Mouse (Mus musculus) left cerebral cortex, postnatal 14 days (tissue): ENCODE measurements at regions not wholly inside any gene's neighbourhood (a gene's known extent, or its start where the extent isn't known, plus 50 kb on each side); places are given as distances from the start of the nearest gene placed in this dataset.

Source experiments
- DNase-seq, 2 experiments: peaks; one replicate each; pipeline ENCODE4 v3.0.0; 2021 to 2022; ENCODE audit warnings: low spot score in 2 of 2, mixed read lengths in 1 of 2
- intact Hi-C: fragments of 180-260 bp; cut with DNase I; formaldehyde crosslinking; loops from one replicate; pipeline ENCODE4 v1.15.1; 2025

- intact Hi-C loops = no loop called here
- no peak for DNase-seq
Observed at GRCm38 (mm10) chr8:102575523-102575922, 209.9 kb downstream of the Cdh11 start.

GRCm38 (mm10) chr8:102567779-102568178 lies 217.7 kb downstream of the Cdh11 start:
- intact Hi-C loops = no loop called here
- peak in 1 of 2 experiments; percentile 3 for DNase-seq

- DNase-seq = no peak
- intact Hi-C loops = no loop called here
Observed at GRCm38 (mm10) chr8:102554213-102554612, 231.2 kb downstream of the Cdh11 start.

GRCm38 (mm10) chr8:102553348-102553935 lies 232.0 kb downstream of the Cdh11 start:
- peak; percentile 51 to 86 for DNase-seq
- intact Hi-C loops = no loop called here

- intact Hi-C loops = no loop called here
- DNase-seq = no peak
Observed at GRCm38 (mm10) chr8:102538886-102539285, 246.6 kb downstream of the Cdh11 start.

- no peak for DNase-seq
- intact Hi-C loops = no loop called here
Observed at GRCm38 (mm10) chr8:102538068-102538467, 247.4 kb downstream of the Cdh11 start.

- no peak for DNase-seq
- intact Hi-C loops = no loop called here
Observed at GRCm38 (mm10) chr8:102518446-102518845, 267.0 kb downstream of the Cdh11 start.

- intact Hi-C loops = no loop called here
- DNase-seq = peak; percentile 7 to 14
Observed at GRCm38 (mm10) chr8:102515748-102516147, 269.7 kb downstream of the Cdh11 start.

- no peak for DNase-seq
- intact Hi-C loops = no loop called here
Observed at GRCm38 (mm10) chr8:102514805-102515424, 270.5 kb downstream of the Cdh11 start.

GRCm38 (mm10) chr8:102500751-102501150 lies 284.7 kb downstream of the Cdh11 start:
- no peak for DNase-seq
- intact Hi-C loops = no loop called here

- no peak for DNase-seq
- intact Hi-C loops = no loop called here
Observed at GRCm38 (mm10) chr8:102500202-102500601, 285.2 kb downstream of the Cdh11 start.

GRCm38 (mm10) chr8:102499091-102499490 lies 286.4 kb downstream of the Cdh11 start:
- intact Hi-C loops = loop anchor here (10.0 kb wide), 1 partner anchor 286 kb away; the partner anchor contains the start of gene Cdh11
- DNase-seq = no peak

- intact Hi-C loops = loop anchor here (10.0 kb wide), 1 partner anchor 288 kb away; the partner anchor contains the start of gene Cdh11
- DNase-seq = no peak
Observed at GRCm38 (mm10) chr8:102497160-102497559, 288.3 kb downstream of the Cdh11 start.

GRCm38 (mm10) chr8:102496698-102497097 lies 288.7 kb downstream of the Cdh11 start:
- no peak for DNase-seq
- intact Hi-C loops = loop anchor here (10.0 kb wide), 1 partner anchor 288 kb away; the partner anchor contains the start of gene Cdh11

- intact Hi-C loops = loop anchor here (10.0 kb wide), 1 partner anchor 289 kb away; the partner anchor contains the start of gene Cdh11
Observed at GRCm38 (mm10) chr8:102496021-102496420, 289.4 kb downstream of the Cdh11 start.

GRCm38 (mm10) chr8:102491015-102491414 lies 294.4 kb downstream of the Cdh11 start:
- intact Hi-C loops = loop anchor here (10.0 kb wide), 1 partner anchor 294 kb away; the partner anchor contains the start of gene Cdh11
- no peak for DNase-seq

More at GRCm38 (mm10) chr8:102496021-102496420, 289.4 kb downstream of the Cdh11 start:
- DNase-seq = no peak

GRCm38 (mm10) chr8:102488284-102488683 lies 297.2 kb downstream of the Cdh11 start:
- intact Hi-C loops = no loop called here
- DNase-seq = peak in 1 of 2 experiments; percentile 6

GRCm38 (mm10) chr8:102487796-102488195 lies 297.6 kb downstream of the Cdh11 start:
- DNase-seq = peak; percentile 54 to 79
- intact Hi-C loops = no loop called here

- DNase-seq = no peak
- intact Hi-C loops = no loop called here
Observed at GRCm38 (mm10) chr8:102475166-102475802, 310.2 kb downstream of the Cdh11 start.

GRCm38 (mm10) chr8:102474192-102474591 lies 311.2 kb downstream of the Cdh11 start:
- no peak for DNase-seq
- intact Hi-C loops = no loop called here
